Mouse (Mus musculus) subcutaneous adipose tissue, adult 2 months (tissue): Measurements from ENCODE around the gene Ssr3. TPM values are rescaled to one million over a fixed set of nuclear protein-coding genes. Genes with fewer than 3 reads are reported as not detected.

Source experiments
- polyA plus RNA-seq: library from polyadenylated mRNA; depleted of rRNA; stranded (reverse); fragments of >200 nt; gene quantifications from 2 replicates; pipeline ENCODE4 v1.2.3, GENCODE M21; 2012; ENCODE audit warnings: low replicate concordance; rRNA removed

The Ssr3 gene
- 95.2 and 113 TPM in 2 replicates for polyA plus RNA-seq

DNA sequence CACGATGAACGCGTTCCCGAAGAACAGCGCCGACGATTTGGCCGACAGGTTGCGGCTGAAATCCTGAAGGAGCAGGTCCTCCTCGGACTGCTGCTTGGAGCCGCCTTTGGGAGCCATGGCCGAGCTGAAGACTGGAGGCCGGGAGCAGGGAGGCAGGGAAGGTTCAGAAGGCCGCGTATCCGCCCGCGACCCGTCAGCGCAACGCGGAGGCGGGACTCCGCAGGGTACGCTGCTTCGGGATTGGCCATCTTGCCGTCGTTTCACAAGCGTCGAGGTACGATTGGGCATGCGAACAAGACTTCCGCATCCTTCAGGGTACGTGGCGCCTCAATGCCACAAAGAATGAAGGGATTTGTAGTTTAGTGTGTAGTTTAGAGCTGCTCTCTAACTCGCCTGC, at the start of gene Ssr3:
Gene Ssr3 (minus strand): TSS at position 203 of the 397 bp plus-strand sequence.

Other genes with a start within 250 kb of the Ssr3 start
- gene Tiparp, start 135.8 kb upstream of the Ssr3 start, polyA plus RNA-seq, result 8.0 and 10.5 TPM in 2 replicates